Mouse (Mus musculus) small intestine, adult 2 months (tissue): ENCODE results near the gene Pnpla5.

Source experiments
- CTCF ChIP-seq: fragments of 200-500 bp; IDR thresholded peaks from 2 replicates; pipeline ENCODE4 v1.5.1; 2012; ENCODE audit warnings: low read depth, mild to moderate bottlenecking, control low read depth, inconsistent platforms, low read length, moderate library complexity, mixed read lengths; ENCODE audit not compliant: insufficient replicate concordance, insufficient read length; ENCODE audit errors: extremely low read depth
- POLR2A ChIP-seq: fragments of 200-500 bp; IDR thresholded peaks from 2 replicates; pipeline ENCODE4 v1.6.1; 2012; ENCODE audit warnings: low read depth, mild to moderate bottlenecking, control low read depth, inconsistent platforms, low read length, moderate library complexity

DNA sequence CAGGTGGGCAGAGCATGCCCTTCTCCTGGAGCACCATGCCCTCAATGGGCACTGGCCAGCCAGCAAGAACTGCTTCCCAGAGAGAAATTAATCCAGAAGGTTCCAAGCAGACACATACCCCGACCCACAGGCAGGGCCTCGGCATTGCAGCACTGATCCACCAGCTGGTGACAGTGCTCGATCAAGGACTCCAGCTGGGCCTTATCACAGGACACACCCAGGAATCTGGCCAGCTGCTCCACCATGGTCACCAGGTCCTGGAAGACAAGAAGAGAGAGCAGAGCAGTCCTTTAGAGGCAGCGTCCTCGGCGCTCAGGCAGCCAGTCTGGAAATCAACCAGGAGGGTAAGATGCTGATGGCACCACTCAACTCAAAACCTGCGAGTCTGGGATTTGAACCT lies 42.9 kb downstream of the Pnpla5 start:
- TF ChIP-seq CTCF = no peak
- no peak for TF ChIP-seq POLR2A
